Mouse (Mus musculus): ENCODE results near the gene Scgb1a1.
"Not testable (repeated sequence)": the region's sequence is repeated elsewhere in the genome, so short reads cannot be mapped to it uniquely, and the experiment has no call there.

Gene Scgb1a1

GRCm38 (mm10) chr19:9067292-9067691, 20.5 kb downstream of the Scgb1a1 start:
- peak; percentile 61 for DNase-seq (ENCODE audit: low read depth, low spot score)

DNA sequence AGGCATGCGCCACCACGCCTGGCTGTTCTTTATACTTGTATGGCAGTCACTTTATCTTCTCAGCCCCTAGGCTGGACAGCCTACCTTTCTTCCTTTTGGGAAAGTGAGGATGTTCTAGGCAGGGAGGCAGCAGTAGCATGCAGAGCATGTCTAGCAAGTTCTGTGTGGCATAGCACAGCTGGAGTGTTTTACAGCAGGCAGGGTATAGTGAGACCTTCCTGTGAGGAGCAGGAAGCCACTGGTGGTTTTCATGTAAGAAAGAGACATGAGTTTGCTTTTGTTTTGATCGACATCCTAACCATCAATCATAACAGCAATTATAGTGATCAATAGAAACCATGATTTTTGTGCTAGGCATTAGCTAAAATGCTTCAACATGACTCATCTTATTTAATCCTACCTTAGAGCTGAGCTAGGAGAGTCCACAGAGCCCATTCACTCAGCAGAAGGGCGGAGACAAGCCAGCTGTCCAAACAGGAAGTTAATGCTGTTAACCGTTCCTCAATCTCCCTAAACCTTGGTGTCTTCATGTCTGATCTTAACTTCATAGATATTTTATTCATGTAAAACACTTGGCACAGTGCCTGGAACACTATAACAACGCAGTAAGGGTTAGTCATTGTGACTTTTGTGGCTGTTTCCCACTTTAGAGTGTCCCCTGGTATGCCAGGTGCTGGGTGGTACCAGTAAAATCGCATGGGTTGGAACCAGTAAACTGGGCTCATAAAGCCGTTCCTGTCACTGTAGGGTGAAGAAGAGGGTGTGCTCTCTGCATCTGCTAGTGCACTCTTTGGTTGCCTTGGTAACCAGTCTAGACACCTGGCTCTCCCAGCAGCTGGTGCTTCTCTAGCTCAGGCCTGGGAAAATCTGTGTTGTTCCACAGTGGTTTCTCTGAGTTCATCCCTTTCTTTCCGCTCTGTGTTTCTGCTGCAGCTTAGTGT, 21.9 kb downstream of the Scgb1a1 start:
- peak; percentile 83 for DNase-seq (ENCODE audit: low read depth, low spot score)

- DNase-seq (ENCODE audit: low read depth, low spot score), result no peak
Observed at GRCm38 (mm10) chr19:9063831-9064230, 23.9 kb downstream of the Scgb1a1 start.

DNA sequence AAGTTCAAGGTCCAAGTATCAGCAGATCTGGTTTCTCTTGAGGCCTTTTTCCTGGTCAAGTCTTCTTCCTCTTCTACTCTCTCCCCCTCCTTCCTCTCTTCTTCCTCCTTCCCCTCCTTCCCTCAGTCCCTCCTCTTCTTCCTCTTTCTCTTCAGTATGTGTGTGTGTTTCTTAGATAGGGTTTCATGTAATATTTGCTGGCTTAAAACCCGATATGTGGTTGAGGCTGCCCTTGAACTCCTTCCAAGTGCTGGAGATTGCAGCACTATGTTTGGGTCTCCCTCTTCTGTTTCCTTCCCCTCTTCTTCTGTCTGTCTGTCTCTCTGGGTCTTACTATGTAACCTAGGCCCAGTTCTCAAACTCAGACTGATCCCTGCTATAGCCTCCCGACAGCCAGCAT, 24.9 kb downstream of the Scgb1a1 start:
- no peak for DNase-seq (ENCODE audit: low read depth, low spot score)

DNA sequence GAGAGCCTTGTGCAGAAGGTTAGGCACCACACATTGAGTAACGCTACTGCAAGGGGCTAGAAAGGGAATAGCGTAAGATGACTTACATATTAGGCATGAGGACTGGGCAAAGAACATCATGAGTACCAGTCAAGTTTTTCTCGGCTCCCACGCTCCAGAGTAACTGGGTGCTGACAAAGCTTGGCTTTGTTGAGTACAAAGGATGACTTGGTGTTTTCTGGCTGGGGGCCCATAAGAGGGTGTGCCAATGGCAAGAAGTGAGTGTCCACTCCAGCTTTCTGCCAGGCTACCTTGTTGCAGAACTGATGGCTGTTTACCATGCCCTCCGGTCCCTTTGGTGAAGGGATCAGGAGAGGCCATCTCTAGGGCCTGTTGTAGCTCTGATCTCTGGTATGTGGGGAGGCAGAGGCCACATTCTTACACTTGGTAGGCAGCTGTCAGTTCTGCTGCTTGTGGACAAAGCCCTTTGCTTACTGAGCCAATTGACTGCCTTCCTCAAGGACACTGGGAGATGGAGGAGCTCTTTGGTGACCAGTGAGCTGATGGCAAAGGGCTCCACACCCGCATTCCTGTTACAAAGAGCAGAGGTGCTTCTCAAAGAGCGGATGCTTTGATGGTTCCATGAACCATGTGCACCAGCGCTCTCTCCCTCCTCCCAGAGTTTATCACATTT, 26.4 kb downstream of the Scgb1a1 start:
- DNase-seq (ENCODE audit: low read depth, low spot score), result no peak

DNA sequence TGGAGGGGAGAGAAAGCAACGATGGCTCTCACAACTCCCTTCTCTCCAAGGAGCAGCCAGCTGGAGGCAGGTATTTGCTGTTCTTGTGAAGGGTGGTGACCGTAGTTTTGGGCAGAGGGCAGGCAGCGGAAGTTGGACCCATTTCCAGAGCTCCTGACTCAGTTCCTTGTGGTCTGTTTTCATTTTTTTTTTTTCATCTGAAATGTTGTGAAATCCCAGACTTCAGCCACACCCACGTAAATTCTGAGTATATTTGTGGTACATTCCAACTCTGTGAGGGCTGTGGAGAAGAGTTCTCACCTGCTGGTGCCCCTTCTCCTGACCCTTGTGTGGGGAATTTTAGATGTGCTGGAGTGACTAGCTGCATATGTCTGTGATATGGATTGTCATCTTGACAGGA, 27.7 kb downstream of the Scgb1a1 start:
- DNase-seq (ENCODE audit: low read depth, low spot score), result no peak

DNA sequence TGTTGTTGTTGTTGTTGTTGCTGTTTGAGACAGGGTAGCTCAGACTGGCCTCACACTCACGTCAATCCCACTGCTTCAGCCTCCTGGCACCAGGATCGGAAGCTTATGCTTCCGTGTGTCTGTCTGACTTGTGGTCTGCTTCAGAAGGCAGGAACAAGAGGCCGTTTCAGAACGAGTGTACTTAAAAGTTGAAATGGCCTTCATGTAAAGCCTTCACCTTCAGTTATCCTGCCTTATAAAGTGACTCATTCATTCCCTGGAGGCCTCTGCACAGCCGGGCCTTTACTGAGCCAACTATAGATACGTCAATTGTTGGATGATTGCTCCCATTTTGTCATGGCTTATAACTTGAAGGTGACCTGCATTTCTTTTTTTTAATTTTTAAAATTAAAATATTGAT, 28.4 kb downstream of the Scgb1a1 start:
- DNase-seq (ENCODE audit: low read depth, low spot score), result no peak

- DNase-seq (ENCODE audit: low read depth, low spot score), result no peak
Observed at GRCm38 (mm10) chr19:9058944-9059343, 28.8 kb downstream of the Scgb1a1 start.

GRCm38 (mm10) chr19:9058331-9058884, 29.4 kb downstream of the Scgb1a1 start:
- DNase-seq (ENCODE audit: low read depth, low spot score), result no peak

GRCm38 (mm10) chr19:9057679-9058078, 30.1 kb downstream of the Scgb1a1 start:
- no peak for DNase-seq (ENCODE audit: low read depth, low spot score)

DNA sequence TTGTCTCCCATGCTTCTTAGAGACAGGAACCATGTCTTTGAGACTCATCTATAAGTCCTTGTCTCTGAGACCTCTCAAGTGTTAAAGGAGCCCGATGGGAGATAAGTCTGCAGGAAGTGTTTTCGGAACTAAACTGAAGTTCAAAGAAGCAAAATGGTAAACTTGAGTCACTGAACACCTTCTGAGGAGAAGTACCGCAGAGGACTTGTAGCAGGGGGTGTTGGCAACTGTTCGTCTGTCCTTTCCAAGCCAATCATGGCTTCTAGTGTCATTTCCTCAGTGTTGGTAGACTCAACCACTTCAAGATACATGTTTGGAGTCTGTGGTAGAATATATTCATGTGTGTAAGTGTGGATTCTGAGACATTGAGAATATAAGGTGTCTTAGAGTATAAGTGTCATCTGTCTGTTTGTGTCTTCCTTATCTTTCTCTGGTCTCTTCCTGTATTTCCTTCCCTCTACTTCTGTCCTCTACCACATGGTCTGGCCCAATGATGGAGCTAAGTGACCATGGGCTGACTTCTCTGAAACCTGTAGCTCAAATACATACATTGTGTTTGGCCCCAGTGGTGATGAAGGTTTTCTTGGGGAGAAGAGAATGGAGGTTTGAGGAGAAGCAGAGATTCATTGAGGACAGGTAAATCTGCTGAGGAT, 31.9 kb downstream of the Scgb1a1 start:
- DNase-seq (ENCODE audit: low read depth, low spot score), result peak; percentile 90

DNA sequence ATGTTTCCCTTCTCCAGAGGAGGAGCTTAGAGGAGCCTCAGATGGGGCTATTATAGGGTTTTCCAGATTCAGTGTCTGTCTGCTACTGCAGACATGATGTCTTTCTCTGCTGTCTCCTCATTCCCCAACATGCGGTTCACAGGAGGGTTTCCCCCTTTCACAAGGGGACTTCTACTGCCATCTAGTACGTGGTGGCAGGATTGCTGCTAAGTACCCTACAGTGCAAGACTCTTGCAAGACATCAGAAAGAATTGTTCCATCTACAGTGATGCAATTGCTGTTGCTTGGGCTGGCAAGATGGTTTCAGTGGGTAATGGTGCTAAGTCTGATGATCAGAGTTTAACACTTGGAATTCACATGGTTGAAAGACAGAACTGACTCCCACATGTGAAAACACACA, 32.6 kb downstream of the Scgb1a1 start:
- peak; percentile 91 for DNase-seq (ENCODE audit: low read depth, low spot score)

DNA sequence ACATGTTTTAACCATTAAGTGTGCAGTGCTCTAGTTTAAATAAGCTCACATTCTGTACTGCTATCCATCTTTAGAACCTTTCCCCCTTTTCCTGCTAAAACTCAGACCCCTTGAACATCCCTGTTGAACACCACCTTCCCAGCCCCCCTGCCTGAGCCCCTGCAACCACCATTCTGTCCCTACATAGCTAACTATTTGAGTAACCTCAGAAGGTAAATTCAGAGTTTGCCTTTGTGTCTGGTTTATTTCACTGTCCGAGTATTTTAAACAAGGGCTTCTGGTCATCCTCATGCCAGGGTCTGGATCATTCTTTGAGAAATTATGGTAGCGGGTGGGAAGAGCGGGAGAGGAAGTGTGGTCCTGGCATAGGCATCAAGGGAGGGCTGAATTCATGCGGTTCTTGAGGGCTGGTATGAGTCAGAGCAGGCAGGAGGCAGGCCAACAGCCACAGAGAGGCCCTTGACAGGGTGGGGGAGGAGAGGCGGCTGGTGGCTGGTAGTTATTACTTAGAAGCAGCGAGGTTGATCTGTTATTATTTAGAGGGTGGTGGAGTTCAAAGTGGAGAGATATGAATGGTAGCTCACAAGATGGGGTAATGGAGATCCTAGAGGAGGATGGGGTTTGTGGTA, 34.8 kb downstream of the Scgb1a1 start:
- DNase-seq (ENCODE audit: low read depth, low spot score), result peak; percentile 80

- not testable (repeated sequence) for DNase-seq (ENCODE audit: low read depth, low spot score)
Observed at GRCm38 (mm10) chr19:9051985-9052384, 35.8 kb downstream of the Scgb1a1 start.

- DNase-seq (ENCODE audit: low read depth, low spot score), result no peak
Observed at GRCm38 (mm10) chr19:9050294-9051229, 37.2 kb downstream of the Scgb1a1 start.

DNA sequence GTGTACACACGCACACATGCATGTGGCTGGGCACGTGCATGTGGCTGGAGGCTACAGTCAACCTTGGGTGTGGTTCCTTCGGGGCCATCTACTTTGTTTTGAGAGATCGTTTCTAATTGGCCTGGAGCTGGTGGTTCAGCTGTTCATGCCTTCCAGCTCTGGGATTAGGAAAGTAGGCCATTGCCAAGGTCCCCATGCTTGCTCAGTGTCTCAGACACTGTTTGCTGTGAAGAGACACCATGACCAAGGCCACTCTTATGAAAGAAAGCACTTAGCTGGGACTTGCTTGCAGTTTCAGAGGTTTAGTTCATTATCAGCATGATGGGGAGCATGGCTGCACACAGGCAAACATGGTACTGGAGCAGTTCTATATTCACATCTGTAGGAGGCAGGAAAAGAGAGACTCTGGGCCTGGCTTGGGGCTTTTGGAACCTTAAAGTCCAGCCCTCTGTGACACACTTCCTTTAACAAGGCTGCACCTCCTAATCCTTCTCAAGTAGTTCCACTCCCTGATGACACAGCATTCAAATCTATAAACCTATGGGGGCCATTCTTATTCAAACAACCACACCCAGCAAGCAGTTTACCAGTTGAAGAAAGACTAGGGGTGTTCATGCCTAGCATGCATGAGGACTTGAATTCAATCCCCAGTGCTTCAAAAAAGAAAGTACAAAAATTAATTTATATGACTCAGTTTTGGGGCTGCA, 38.6 kb downstream of the Scgb1a1 start:
- DNase-seq (ENCODE audit: low read depth, low spot score), result no peak

GRCm38 (mm10) chr19:9047946-9048387, 39.8 kb downstream of the Scgb1a1 start:
- no peak for DNase-seq (ENCODE audit: low read depth, low spot score)

DNA sequence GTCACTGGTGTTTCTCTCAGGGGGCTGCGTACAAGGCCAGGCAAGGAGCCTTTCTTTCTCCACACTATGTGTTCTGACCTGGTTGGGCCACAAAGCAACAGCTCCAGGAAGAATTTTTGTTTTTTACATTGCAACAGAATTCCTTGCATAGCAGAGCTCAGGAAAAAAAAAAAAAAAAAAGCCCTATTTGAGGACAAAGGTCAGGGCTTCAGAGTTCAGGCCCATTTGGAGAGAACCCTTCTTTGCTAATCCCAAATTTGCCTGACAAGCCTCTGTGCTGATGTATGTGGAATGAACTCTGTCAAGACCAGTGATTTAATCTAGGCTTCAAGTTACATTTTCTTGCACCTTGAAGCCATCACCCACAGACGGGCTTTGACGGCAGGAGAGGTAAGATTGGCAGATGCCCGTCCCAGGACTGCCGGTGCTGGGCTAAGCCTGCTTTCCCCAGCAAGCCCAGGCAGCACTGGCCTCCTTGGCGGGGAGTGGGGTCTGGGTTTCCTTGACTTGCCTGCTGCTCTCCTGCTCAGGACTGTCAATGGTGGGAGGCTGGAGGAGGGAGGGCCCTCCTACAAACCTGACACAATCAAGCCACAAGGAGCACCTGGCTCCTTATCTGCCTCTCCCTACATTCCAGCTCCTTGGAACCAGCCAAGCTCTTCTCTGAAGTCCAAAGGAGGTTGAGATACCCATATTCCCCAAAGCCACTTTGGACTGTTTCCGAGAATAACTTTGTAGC, 40.4 kb downstream of the Scgb1a1 start:
- DNase-seq (ENCODE audit: low read depth, low spot score), result no peak

GRCm38 (mm10) chr19:9044291-9044690, 43.5 kb downstream of the Scgb1a1 start:
- DNase-seq (ENCODE audit: low read depth, low spot score), result peak; percentile 48
